Mouse (Mus musculus) left cerebral cortex, postnatal 25 days (tissue): ENCODE measurements around the gene Gstcd. TPM values are rescaled to one million over a fixed set of nuclear protein-coding genes. Genes with fewer than 3 reads are reported as not detected.

ENCODE experiments used
- DNase-seq, 2 experiments: peaks; one replicate each; pipeline ENCODE4 v3.0.0; 2022; ENCODE audit warnings: low spot score in 2 of 2, mixed read lengths in 1 of 2
- intact Hi-C: fragments of 180-260 bp; cut with DNase I; formaldehyde crosslinking; loops from one replicate; pipeline ENCODE4 v1.15.1; 2025
- total RNA-seq, 2 experiments: library from RNA; stranded (reverse); gene quantifications; 2 replicates each; pipeline ENCODE4 v1.2.3; 2021

Gstcd gene
- total RNA-seq, 2 experiments from 2014 or later, result 6.9 to 8.0 TPM

- DNase-seq, result no peak
- intact Hi-C loops, result no loop called here
Observed at GRCm38 (mm10) chr3:133075560-133075959, 16.3 kb downstream of the Gstcd start.

- no peak for DNase-seq
- intact Hi-C loops, result no loop called here
Observed at GRCm38 (mm10) chr3:133052068-133052467, 39.8 kb downstream of the Gstcd start.

- intact Hi-C loops, result no loop called here
- no peak for DNase-seq
Observed at GRCm38 (mm10) chr3:133033145-133033755, 58.6 kb downstream of the Gstcd start.

GRCm38 (mm10) chr3:133026977-133027376 lies 64.9 kb downstream of the Gstcd start:
- intact Hi-C loops, result no loop called here
- DNase-seq, result no peak

GRCm38 (mm10) chr3:133007250-133007649 lies 84.6 kb downstream of the Gstcd start:
- no peak for DNase-seq
- intact Hi-C loops, result no loop called here

GRCm38 (mm10) chr3:132996299-132996698 lies 95.5 kb downstream of the Gstcd start:
- DNase-seq, result no peak
- intact Hi-C loops, result no loop called here

- DNase-seq, result no peak
- intact Hi-C loops, result no loop called here
Observed at GRCm38 (mm10) chr3:132995904-132996267, 95.9 kb downstream of the Gstcd start.

GRCm38 (mm10) chr3:132995172-132995903 lies 96.5 kb downstream of the Gstcd start:
- DNase-seq, result no peak
- intact Hi-C loops, result no loop called here

- DNase-seq, result no peak
- intact Hi-C loops, result no loop called here
Observed at GRCm38 (mm10) chr3:132986188-132986587, 105.6 kb downstream of the Gstcd start.

- no peak for DNase-seq
- intact Hi-C loops, result no loop called here
Observed at GRCm38 (mm10) chr3:132983845-132984485, 107.9 kb downstream of the Gstcd start.

- intact Hi-C loops, result no loop called here
- no peak for DNase-seq
Observed at GRCm38 (mm10) chr3:132981968-132982367, 109.9 kb downstream of the Gstcd start.

- no peak for DNase-seq
- intact Hi-C loops, result no loop called here
Observed at GRCm38 (mm10) chr3:132979781-132980461, 111.9 kb downstream of the Gstcd start.

GRCm38 (mm10) chr3:132966255-132966654 lies 125.6 kb downstream of the Gstcd start:
- intact Hi-C loops, result no loop called here
- no peak for DNase-seq

GRCm38 (mm10) chr3:132964715-132965507 lies 126.9 kb downstream of the Gstcd start:
- intact Hi-C loops, result no loop called here
- no peak for DNase-seq

GRCm38 (mm10) chr3:132962631-132963361 lies 129.0 kb downstream of the Gstcd start:
- DNase-seq, result peak in 1 of 2 experiments; percentile 45
- intact Hi-C loops, result no loop called here

- no peak for DNase-seq
- intact Hi-C loops, result no loop called here
Observed at GRCm38 (mm10) chr3:132950529-132950880, 141.3 kb downstream of the Gstcd start.

- peak; percentile 28 to 31 for DNase-seq
- intact Hi-C loops, result no loop called here
Observed at GRCm38 (mm10) chr3:132949791-132950528, 141.9 kb downstream of the Gstcd start, which contains the start of gene Npnt. Gene Npnt (minus strand): TSS chr3:132950291.

- intact Hi-C loops, result no loop called here
- no peak for DNase-seq
Observed at GRCm38 (mm10) chr3:132949380-132949790, 142.4 kb downstream of the Gstcd start.
